Mouse (Mus musculus): ENCODE measurements at regions not wholly inside any gene's neighbourhood (a gene's known extent, or its start where the extent isn't known, plus 50 kb on each side); places are given as distances from the start of the nearest gene placed in this dataset.

DNA sequence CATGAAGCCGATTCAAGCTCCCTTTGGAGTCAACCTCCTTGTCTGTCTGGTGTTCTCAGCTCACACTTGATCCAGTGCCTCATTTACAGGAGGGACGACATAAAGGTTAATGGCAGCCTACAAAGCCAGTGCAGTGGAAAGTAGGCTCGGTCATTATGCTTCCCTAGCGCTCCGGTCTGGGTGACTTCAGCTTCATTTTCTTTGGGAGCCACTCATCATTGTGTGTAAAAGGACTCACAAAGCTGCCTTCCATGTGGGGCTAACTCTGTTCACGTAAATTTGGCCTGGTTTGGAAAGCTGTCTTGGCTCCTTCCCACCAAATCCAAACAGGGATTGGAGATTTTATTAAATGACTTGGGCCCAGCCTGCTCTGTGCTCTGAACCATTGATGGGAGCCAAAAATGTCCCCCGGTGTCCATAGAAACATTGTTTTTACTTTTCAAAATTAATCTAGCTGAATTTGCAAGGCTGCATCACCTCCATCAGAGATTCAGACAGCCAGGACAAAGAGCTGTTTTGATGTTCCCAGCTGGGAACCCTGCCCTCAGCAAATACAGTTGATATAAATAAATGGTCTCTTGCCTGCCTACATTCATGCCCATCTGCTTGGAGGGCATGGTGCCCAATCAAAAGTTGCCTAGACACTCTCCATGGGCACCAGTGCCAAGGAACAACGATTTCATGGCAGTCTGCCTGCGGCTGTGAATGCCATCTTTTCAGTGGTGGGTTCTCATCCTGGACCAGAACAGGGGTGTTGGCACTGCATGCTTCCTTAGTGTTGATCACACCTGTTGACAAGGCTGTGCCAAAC, 538.7 kb upstream of the Tmpo start:
- TF ChIP-seq CTCF (IDR thresholded peaks at IDR 0.05; ENCODE audit: control insufficient read depth, insufficient read depth, low read length) (no peak), POLR2A (IDR thresholded peaks at IDR 0.05; ENCODE audit: borderline replicate concordance, control insufficient read depth, low read depth, low read length) (no peak)
